Comparison of ENCODE assay signal across 13 mouse cellular contexts in the genomic region with DNA sequence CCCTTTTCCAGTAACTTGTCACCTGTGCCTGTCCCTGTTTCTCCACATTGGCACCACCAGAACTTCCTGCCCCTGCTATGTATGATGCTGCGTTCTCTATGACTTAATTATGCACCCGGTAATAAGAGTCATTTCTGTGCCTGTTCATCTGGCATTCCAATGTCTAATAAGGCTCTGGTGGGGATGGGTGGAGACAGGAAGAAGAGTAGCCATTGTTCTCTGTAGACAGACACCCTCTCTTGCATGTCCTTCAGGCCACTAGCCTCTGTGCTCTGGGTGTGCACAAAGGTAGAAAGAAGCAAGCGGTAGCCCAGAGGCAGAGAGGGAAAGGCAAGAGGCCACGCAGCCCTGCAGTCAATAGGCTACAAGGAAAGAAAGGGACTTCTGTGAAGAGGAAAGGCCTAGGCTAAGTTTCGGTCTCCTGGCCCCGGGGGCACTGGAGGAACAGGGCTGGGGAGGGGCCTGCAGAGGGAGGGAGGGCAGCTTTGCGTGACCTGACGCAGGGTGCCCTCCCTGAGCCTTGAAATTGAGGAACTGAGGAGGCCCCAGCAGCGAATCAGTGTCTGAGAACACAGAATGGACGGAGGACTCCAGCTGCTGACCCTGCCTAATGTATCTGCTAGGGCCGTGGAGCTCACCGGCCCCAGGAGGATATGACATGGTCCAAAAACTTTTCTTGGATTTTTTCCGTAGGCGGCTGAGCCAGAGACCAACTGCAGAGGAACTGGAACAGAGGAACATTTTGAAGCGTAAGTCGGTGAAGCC. TPM values are rescaled to one million over a fixed set of nuclear protein-coding genes. Genes with fewer than 3 reads are reported as not detected.
DNase-seq lines count a peak whose midpoint lies in the region; ATAC-seq and TF ChIP-seq lines count a peak whose summit lies in the region.
"Had no signal": no experiment of that assay in that cellular context is flagged by ENCODE, and none has a peak within 500 bp of the region (broad histone marks: within the 10 kb centered on the region; RNA-seq: fewer than 3 reads in every experiment).

No protein-coding gene starts in this region.

- H3K4me3 ChIP-seq in forebrain, embryonic 10.5 days: no peak overlapping the region
- no peak overlapping the region for H3K4me3 ChIP-seq in forebrain, postnatal 0 days (ENCODE audit: low read depth, low read length)
- no peak overlapping the region for H3K4me3 ChIP-seq in neural tube, embryonic 11.5 days (ENCODE audit: low read depth, low read length)
- H3K4me3 ChIP-seq in neural tube, embryonic 15.5 days (replicated peaks): no peak overlapping the region
- H3K4me3 ChIP-seq: midbrain, embryonic 15.5 days had no signal

- 61% methylated on average over 16 of the region's 16 CpGs for WGBS in forebrain, embryonic 10.5 days
- 66% methylated on average over 16 of the region's 16 CpGs for WGBS in forebrain, postnatal 0 days
- WGBS in neural tube, embryonic 11.5 days: 69% methylated on average over 16 of the region's 16 CpGs
- WGBS in neural tube, embryonic 15.5 days: 73% methylated on average over 16 of the region's 16 CpGs

- no peaks in the 10 kb centered on the region for H3K9me3 ChIP-seq in forebrain, embryonic 10.5 days
- no peaks in the 10 kb centered on the region for H3K9me3 ChIP-seq in forebrain, postnatal 0 days (ENCODE audit: low read length)
- H3K9me3 ChIP-seq in neural tube, embryonic 11.5 days (ENCODE audit: control insufficient read depth, low read length): no peaks in the 10 kb centered on the region
- no peaks in the 10 kb centered on the region for H3K9me3 ChIP-seq in neural tube, embryonic 15.5 days (replicated peaks)
- H3K9me3 ChIP-seq: midbrain, embryonic 15.5 days had no signal

- DNase-seq in forebrain, embryonic 10.5 days (ENCODE audit: extremely low spot score, low spot score): no peak
- DNase-seq in forebrain, postnatal 0 days: no peak
- DNase-seq in neural tube, embryonic 11.5 days (ENCODE audit: low spot score): peak; percentile 24
- DNase-seq in gastrocnemius, adult 8-10 months (ENCODE audit: low spot score in 2 of 2): peak; percentile 8 to 9
- DNase-seq in testis, postnatal 14 days (ENCODE audit: low spot score): no peak
- DNase-seq in right cerebral cortex, postnatal 36 days (ENCODE audit: low spot score in 2 of 2): no peak
- DNase-seq: cerebellum, adult 9-11 months; kidney, postnatal 14 days had no signal

- peaks cover 41% of the 10 kb centered on the region for H3K4me1 ChIP-seq in forebrain, embryonic 10.5 days
- H3K4me1 ChIP-seq in forebrain, postnatal 0 days (ENCODE audit: insufficient read depth): no peaks in the 10 kb centered on the region
- H3K4me1 ChIP-seq in neural tube, embryonic 11.5 days (ENCODE audit: control insufficient read depth, insufficient read depth, low read length): no peaks in the 10 kb centered on the region
- no peaks in the 10 kb centered on the region for H3K4me1 ChIP-seq in neural tube, embryonic 15.5 days

- H3K27ac ChIP-seq in forebrain, embryonic 10.5 days: peak overlapping the region; percentile 65
- no peak overlapping the region for H3K27ac ChIP-seq in forebrain, postnatal 0 days (ENCODE audit: low read depth, low read length)
- no peak overlapping the region for H3K27ac ChIP-seq in neural tube, embryonic 11.5 days (ENCODE audit: low read depth, low read length)
- no peak overlapping the region for H3K27ac ChIP-seq in neural tube, embryonic 15.5 days (replicated peaks)
- H3K27ac ChIP-seq: liver, embryonic 14.5 days; midbrain, embryonic 15.5 days had no signal

- H3K9ac ChIP-seq in forebrain, postnatal 0 days: no peak overlapping the region
- H3K9ac ChIP-seq in neural tube, embryonic 11.5 days (ENCODE audit: low read length): no peak overlapping the region
- no peak overlapping the region for H3K9ac ChIP-seq in neural tube, embryonic 15.5 days (replicated peaks)
- H3K9ac ChIP-seq: liver, embryonic 14.5 days; midbrain, embryonic 15.5 days had no signal

- TF ChIP-seq CTCF in forebrain, postnatal 0 days (IDR thresholded peaks at IDR 0.05; ENCODE audit: low read depth): no peak

- H3K36me3 ChIP-seq in forebrain, embryonic 10.5 days (replicated peaks): no peaks in the 10 kb centered on the region
- no peaks in the 10 kb centered on the region for H3K36me3 ChIP-seq in forebrain, postnatal 0 days (ENCODE audit: insufficient read depth)
- H3K36me3 ChIP-seq in neural tube, embryonic 11.5 days (ENCODE audit: control insufficient read depth, insufficient read depth, low read length): no peaks in the 10 kb centered on the region
- no peaks in the 10 kb centered on the region for H3K36me3 ChIP-seq in neural tube, embryonic 15.5 days
- H3K36me3 ChIP-seq: midbrain, embryonic 15.5 days had no signal

- no peak overlapping the region for H3K4me2 ChIP-seq in forebrain, postnatal 0 days (ENCODE audit: low read depth)
- 0 out of 2 replicates have a peak overlapping the region, but pooled peaks have one; percentile 2 for H3K4me2 ChIP-seq in neural tube, embryonic 11.5 days (ENCODE audit: low read depth)
- H3K4me2 ChIP-seq in neural tube, embryonic 15.5 days: no peak overlapping the region
- H3K4me2 ChIP-seq: midbrain, embryonic 15.5 days had no signal

- no peaks in the 10 kb centered on the region for H3K27me3 ChIP-seq in forebrain, embryonic 10.5 days (ENCODE audit: poor library complexity, severe bottlenecking)
- H3K27me3 ChIP-seq in forebrain, postnatal 0 days (ENCODE audit: insufficient read depth, low read length): no peaks in the 10 kb centered on the region
- H3K27me3 ChIP-seq in neural tube, embryonic 11.5 days (ENCODE audit: control insufficient read depth, insufficient read depth, low read length): no peaks in the 10 kb centered on the region
- no peaks in the 10 kb centered on the region for H3K27me3 ChIP-seq in neural tube, embryonic 15.5 days (replicated peaks)
- H3K27me3 ChIP-seq: midbrain, embryonic 15.5 days had no signal

- ATAC-seq in forebrain, postnatal 0 days: no peak
- no peak for ATAC-seq in neural tube, embryonic 11.5 days (ENCODE audit: insufficient read depth, low FRiP score, low TSS enrichment)
- no peak for ATAC-seq in neural tube, embryonic 15.5 days (ENCODE audit: low FRiP score)
- peak; percentile 42; the same call in 1 of the 2 replicates for ATAC-seq in megakaryocyte progenitor cell, adult 5-6 weeks (replicated peaks; ENCODE audit: poor library complexity)
- ATAC-seq: activated CD4-positive, CD25-positive, alpha-beta regulatory T cell, adult 4 months; midbrain, embryonic 15.5 days had no signal

RNA-seq across cellular contexts. Expression of a gene that starts 48.8 kb away (rescaled TPM):
- 69.1 and 69.8 TPM in 2 replicates for polyA plus RNA-seq in forebrain, embryonic 10.5 days (2016; fragmentation: Nextera tagmentation; extraction: Ambion mirVana)
- 40.0 and 41.6 TPM in 2 replicates for total RNA-seq in forebrain, postnatal 0 days (2014; rRNA removed)
- polyA plus RNA-seq in forebrain, postnatal 0 days (2015; fragmentation: Nextera tagmentation; extraction: Ambion mirVana): 69.0 and 84.8 TPM in 2 replicates
- 73.7 and 75.4 TPM in 2 replicates for polyA plus RNA-seq in neural tube, embryonic 11.5 days (2014; fragmentation: Nextera tagmentation; extraction: Ambion mirVana)
- 77.4 and 80.3 TPM in 2 replicates for polyA plus RNA-seq in neural tube, embryonic 15.5 days (2015; fragmentation: Nextera tagmentation; extraction: Ambion mirVana)
- 10 to 100 TPM; 22.8 to 26.1 (median 25.0) TPM for total RNA-seq in gastrocnemius, adult 8-10 months (2022)
- 22.8 and 28.9 TPM in 2 replicates for total RNA-seq in megakaryocyte progenitor cell, adult 5-6 weeks (2015)
- 6.5 and 6.6 TPM in 2 replicates for total RNA-seq in megakaryocyte progenitor cell, adult 5-6 weeks (2017)

Comparison
In these comparisons a context has a peak if more than half of its experiments do, and no peak if none do; other contexts are left out.
1. DNase-seq: peak in neural tube, embryonic 11.5 days (single experiment) and gastrocnemius, adult 8-10 months (2 of 2); none in forebrain, embryonic 10.5 days (single experiment), forebrain, postnatal 0 days (single experiment), testis, postnatal 14 days (single experiment) and right cerebral cortex, postnatal 36 days (0 of 2).